Mouse (Mus musculus) spleen, adult 18-20 months (tissue): ENCODE measurements around the gene Ptprc.

Experiments
- DNase-seq, 2 experiments: peaks; one replicate each; pipeline ENCODE4 v3.0.0; 2022; ENCODE audit warnings: mixed read lengths in 2 of 2

Ptprc gene

DNA sequence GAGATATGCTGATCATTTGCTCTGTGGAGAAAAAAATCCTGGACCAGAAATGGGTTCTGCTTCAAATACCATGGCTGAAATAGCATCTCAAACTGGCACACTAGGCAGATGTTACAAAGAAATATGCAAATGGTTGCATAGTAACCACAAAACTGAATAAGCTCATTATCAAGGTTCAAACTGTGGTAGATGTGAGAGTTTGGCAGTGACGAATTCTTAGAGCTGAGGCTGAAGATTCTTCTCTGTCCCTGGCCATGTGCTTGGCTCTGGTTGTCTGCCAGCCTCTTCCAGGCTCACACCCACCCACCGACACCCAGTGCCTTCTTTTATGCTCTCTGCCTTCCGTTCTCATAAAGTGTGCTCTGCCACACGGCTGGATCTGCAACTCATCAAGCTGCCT lies 26.7 kb downstream of the Ptprc start:
- DNase-seq = no peak

DNA sequence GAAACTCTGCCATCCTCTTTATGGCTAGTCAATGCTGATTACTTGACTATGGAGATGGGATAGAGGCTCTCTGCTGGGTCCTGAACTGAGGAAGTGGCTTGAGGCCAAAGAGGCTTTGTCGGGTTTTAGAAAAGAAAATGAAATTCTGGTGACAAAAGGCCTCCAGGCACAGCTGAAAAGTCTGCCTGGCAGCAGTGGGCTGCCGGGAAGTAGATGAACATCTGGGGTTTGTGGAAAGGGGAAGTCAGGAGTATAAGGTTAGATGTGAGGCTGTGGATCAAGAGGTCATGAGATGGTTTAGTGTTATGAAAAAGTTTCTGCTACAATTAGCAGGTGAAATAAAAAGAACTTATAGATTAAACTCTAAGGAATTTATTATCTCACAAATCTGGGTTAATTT lies 29.9 kb downstream of the Ptprc start:
- no peak for DNase-seq

DNA sequence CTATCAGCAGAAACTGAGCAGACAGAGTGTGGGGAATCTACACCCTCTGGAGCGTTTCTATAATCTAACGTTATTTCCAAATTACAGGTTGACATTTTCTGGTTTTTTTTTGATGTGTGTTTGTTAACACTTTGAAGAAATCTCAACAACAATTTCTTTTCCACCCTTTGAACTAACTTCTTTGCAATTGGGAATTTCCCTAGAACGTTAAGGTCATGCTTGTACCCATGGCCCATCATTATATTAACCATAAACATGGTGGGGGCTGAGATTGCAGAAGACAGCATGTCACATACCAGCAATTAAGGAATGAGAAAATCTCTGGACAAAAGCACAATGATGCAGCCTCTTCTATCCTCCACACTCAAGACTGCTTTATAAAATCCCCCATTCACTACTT lies 30.4 kb downstream of the Ptprc start:
- DNase-seq = no peak

DNA sequence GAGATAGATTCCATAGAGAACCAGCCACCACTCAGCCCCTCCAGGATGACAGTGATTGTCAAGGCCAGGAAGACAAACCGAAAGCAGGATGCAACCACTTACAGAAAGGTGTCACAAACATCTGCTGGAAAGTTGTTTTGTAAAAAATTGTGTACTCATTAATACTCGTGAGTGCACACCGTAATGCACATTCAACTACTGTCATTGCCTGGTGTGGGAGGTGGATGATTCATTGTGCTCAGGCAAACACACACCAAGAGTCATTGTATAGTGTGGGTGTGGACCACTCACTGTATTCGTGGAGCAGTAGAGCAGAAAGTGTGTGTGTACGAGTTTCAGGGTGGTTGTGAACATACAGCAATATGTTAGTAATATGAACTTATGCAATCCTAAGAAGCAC lies 31.1 kb downstream of the Ptprc start:
- no peak for DNase-seq

DNA sequence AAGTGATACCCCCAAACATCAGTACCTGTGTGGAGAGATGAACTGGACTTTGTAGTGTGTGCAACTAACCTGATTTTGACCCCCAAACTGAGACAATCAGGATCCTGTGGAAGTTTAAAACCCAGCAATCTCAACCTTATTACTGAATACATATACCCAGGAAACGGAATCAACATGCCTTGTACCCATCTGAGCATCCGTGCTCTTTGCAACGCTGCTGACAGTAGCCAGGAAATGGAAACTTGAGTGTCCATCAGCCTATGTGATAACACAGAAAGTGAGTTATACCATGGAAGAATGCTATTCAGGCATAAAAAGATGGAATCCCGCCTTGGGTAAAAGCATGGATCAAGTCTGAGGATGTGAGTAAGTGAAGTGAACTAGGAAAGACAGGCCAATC lies 34.7 kb downstream of the Ptprc start:
- DNase-seq = no peak

DNA sequence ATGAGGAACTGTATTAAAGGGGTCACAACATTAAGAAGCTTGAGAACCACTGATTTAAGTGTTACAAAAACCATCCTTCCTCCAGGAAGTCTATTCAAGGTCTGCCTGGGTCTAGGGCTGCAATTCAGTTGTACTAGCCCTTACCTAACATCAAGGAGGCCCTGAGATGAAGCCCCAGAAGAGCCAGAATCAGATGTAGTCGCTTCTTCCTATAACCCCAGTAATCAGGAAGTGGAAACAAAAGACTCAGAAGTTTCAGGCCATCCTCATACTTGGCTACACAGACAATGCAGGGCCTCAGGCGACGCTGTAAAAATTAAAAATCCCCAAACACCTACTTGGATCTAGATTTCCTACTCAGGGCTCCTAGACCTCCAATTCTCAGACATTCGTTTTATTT lies 37.8 kb downstream of the Ptprc start:
- no peak for DNase-seq

DNA sequence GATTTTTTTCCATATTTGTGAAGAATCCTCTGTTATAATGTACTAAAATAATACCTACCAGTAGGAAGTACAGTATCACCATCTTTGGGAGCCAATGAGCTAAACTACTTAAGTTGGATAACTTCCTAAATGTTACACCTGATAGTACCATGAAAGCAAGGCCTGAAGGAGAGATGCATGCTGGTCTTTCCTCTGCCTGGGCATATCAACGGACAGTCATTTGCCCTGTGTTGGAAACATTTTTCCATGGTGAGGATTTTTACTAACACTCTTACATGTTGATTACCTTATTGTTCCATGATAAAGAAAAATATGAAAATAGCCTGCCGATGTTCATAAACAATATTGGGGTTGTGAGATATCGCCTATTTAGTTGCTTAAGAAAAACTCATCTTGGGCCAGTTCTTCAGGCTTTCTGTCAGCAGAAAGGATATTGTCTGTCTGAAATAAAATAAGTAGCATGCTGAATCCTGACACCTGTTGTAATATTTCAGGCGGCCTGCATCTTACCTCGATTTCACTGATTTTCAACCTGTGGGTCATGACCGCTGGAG lies 38.4 kb downstream of the Ptprc start:
- DNase-seq = no peak

DNA sequence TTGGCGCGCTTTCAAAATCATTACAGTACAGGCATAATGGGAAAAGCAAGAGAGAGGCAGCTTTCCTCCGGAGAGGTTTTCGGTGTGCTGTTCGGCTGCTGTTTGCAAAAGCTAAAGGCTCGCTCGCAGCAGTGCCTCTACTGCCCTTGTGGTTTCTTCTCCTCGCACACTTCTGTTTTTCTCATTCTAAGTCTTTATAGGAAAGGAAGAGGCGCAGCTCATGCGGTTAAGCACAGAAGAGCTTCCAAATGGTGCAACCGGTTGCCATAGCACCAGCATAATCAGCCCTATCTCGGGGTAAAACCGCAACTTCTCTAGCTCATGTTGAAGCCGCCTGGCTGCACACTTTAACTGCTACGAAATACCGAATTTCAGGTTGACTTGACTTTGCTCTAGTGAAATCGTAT lies 39.1 kb downstream of the Ptprc start:
- DNase-seq = peak; percentile 56 to 74

DNA sequence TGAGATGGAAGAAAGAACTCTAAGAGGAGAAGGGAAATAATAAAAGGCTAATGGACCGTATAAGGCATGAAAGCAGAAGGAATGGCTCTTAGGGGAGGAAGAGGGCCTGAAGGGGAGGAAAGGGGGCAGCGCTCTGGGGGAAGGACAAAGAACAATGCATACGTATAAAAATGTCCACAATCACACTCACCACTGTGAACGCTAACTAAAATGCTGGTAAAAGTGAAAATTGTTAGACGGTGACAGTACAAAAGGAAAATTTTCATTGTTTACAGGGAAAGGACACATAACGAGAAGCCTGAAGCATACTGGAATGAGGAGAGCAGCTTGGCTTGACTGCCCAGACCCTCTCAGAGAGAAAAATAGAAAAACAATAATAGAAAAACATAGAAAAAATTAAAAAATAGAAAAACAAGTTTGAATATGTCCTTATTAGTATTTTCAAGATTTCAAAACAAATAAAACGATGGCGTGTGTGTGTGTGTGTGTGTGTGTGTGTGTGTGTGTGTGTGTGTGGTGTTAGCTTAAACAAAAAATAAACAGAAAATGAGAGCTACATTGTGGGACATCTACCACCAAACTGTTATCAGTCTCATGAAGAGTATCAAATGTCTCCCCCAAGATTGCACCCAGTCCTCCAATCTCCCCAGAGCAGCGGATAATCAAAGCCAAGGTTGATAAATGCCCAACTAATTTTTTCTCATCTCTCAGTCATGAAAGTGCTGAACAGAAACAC lies 39.7 kb downstream of the Ptprc start:
- no peak for DNase-seq

DNA sequence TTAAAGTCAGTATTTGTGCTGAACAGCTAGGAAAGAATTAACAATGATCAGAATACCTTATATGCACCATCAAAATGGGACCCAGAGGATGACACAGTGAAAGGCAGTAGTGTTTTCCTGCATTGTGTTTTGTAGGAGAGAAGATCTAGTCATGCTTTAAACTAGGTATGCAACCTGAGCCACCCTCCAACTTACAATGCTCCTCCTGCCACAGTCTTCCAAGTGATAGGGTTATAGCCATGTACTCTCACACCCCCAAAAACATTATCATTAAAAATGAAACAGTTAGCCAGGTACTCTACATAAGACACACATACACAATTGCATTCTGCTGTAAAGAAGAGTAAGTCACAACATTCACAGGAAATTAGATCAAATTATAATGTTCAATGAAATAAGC lies 40.4 kb downstream of the Ptprc start:
- no peak for DNase-seq

DNA sequence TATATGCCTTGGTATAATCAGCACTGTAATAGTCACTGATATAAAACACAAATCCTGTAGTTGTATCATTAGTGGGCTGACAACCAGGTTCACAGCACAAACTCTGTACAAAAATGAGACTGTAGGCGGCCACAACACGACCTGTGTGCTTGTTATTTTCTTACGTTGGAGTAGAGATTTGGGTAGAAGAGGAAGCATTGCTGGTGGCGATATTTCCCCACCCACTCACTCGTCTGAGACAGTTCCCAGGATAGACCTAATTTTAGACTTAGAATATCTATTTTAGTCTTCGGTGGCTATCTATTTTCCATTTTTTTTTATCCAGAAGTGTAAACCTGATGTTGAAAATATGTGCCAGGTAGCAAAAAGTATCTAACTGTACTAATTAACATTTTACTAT lies 41.2 kb downstream of the Ptprc start:
- DNase-seq = no peak

DNA sequence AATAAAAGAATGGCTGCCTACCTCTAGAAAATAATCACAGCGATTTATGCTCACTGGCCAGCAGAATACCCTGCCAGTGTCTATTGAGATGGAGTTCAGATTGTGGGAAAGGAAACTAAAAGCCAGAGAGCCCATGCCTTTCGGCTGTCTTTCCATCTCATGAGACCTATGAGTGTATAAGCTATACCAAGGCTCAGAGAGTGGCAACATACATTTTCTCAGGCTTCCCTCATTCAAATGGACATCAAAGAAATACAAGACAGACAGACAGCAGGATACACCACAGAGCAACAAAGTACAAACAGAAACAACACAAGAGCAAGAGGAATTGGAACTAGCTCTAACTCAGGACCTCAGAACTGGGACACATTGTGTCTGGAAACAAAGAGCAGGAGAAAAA lies 43.8 kb downstream of the Ptprc start:
- DNase-seq = no peak

DNA sequence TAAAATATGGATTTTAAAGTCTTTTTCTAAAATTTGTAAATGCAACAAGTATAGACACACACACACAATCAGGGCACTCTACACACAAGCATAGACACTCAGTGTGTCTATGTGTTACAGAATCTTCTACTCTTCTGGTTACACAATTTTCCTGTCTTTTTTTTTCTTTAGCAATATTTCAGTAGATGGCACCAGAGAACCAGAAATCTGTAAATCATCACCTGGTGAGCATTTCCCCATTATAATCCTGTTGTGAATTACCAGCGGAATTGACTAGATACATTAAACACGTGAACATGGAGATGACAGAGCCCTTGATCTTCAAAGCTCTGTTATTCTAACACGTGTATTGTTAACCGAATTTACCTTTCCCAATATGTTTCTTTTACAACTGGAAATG lies 45.4 kb downstream of the Ptprc start:
- no peak for DNase-seq

DNA sequence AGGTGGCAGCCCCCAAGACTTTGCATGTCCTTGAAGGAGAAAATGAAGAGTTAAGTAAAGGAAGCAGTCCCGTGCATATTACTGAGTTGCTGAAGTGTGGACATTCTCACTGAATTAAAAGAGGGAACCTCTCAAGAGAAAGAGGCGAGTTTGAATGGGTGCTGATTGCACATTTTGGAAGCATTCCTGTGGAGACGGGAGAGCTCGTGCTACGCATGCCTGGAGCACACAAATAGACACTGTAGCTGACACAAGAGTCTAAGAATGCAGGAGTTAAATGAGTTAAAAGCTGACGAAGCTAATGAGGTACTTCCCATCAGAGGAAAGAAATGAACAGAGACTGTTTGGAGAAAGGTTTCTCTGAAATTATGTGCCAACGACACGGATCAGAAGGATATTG lies 48.7 kb downstream of the Ptprc start:
- DNase-seq = no peak

DNA sequence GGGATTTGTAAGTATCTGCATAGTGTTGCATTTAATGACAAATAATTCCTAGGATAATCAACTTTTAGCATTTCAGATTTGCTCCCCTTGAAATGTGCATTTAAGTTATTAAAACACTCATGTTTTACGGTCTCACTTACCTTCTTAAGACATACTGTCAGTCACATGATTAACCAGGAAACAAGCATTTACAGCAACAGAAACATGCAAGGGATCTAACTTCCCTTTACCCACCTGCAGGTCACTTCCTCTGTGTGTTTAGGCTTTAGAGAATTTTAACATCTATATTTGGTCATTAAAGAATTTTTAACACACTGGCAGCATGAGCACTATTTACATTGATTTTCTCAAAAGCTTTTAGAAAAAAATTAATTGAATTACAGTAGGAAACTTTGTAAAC lies 50.2 kb downstream of the Ptprc start:
- no peak for DNase-seq

DNA sequence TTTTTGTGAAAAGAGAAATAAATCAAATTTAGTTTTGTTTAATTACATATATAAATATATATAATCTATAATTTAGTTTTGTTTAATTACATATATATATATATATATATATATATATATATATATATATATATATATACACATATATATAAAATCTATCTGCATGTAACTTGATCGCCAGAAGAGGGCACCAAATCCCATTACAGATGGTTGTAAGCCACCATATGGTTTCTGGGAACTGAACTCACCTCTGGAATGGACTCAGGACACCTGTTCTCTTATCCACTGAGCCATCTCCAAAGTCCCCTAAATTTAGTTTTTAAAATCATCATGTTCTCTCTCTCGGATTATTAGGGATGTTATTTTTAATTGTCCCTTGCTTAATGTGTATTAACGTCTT lies 51.6 kb downstream of the Ptprc start:
- DNase-seq = no peak

DNA sequence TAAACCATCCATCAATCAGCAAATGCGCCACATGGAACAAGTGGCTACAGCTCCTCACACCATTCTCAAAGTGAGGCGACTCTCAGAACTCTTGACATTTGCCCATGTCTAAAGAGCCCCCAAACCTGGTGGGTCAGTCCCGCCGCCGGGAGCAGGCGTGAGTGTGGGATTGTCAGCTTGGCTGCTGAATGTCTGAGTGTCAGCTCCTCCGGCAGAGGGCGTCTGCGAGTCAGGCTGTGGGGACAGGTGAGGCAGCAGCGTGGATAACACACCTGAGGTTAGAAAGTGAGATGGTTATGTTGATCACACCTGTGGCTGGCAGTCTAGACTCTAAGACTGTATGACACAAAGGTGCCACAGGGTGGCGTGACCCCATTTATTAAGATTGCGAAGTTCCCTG lies 55.6 kb downstream of the Ptprc start:
- no peak for DNase-seq

DNA sequence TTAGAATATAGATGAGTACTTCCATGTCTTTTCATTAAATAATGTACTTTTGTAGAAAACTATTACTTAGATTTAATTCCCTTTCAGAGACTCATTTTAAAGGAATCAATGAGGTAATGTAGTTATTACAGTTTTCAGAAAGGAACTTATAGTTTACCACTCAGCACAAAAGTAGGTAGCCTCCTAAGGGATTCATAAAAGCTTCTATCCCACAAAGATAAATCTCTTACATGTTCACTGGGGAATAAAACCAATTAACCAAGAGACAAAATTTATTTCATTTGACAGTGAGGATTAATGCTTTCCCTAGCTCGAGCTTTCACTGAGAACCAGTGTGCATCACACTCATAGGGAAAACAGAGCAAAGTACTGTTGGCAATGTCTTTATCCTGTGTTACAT lies 82.3 kb downstream of the Ptprc start:
- no peak for DNase-seq

DNA sequence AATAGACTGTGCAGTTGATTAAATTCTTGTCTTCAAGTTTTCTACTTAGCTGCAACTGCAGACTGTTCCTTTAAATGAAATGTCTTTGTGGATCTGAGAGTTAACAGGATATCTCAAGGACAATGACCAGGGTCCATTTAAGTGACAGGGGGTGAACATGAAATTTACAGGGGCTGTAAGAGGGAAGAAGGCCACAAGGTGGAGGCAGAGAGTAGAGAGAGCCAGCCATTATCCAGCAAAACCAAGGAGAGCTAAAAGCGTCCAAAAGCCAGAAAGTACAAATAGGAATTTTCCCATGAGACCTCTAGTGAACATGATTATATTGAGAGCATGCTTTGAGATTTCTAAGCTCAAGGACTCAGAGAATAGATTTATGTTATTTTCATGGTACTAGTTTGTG lies 89.7 kb downstream of the Ptprc start:
- peak in 1 of 2 experiments; percentile 19 for DNase-seq

DNA sequence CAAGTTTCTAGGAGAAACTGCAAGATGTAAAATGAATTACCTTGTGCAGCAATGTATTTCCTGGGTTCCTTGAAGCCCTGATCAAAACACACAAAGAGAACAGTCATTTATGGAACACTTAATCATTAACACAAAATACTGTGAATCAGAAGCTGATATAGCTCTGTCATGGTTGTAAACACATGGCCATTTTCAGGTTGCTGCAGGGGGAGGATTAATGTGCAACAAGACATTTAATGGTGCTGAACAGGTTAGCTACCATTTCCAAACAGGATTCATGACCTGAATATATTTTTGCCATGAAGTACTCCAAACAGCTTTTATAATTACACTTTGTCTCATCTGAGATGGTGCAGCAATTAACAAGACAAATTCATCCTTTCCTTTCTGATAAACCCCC lies 91.8 kb downstream of the Ptprc start:
- no peak for DNase-seq

DNA sequence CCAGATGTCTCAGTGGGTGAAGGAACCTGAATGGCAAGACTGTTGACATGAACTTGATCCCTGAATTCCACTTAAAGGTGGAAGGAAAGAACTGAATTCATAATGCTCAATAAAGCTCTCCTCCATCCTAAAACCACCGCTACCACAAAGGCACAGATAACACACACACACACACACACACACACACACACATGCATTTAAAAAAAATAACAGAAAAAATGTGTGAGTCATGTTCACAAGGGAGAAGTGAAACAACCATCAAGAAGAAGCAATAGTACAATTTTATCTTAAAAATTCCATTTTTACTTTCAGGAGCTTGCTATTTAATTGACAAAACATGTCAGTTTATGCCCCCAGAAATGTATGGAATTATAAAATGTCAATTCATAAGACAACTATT lies 95.2 kb downstream of the Ptprc start:
- no peak for DNase-seq

DNA sequence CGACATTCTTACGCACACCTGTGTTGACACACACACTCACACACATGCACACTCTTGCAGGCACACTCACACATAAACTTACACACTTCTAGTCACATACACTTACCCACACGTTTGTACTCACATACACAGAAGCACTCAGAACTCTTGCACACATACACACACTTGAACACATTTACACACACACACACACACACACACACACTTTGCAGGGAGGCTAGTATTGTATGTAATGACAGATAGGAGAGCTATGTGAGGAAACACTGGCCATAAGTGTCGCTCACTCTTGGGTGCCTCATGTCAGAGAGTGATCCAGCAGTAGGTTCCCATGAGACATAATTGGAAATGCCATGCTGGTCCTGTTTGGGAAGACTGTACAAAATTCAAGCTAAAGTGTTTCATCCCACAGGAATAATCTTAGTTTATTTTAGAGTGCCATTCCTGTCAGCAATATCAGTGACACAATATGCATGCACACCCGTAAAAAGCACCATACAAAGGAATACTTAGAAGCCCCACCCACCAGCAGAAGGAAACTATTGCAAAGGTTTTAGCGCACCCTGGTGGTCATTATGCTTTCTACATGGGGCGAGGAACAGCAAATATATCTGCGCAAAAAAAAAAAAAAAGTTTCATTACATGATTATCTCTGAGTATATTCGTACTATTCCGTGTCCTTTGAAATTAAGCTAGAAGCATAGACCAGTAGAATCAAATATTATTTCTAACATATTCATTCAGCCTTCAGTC lies 131.1 kb downstream of the Ptprc start:
- peak; percentile 9 to 68 for DNase-seq

DNA sequence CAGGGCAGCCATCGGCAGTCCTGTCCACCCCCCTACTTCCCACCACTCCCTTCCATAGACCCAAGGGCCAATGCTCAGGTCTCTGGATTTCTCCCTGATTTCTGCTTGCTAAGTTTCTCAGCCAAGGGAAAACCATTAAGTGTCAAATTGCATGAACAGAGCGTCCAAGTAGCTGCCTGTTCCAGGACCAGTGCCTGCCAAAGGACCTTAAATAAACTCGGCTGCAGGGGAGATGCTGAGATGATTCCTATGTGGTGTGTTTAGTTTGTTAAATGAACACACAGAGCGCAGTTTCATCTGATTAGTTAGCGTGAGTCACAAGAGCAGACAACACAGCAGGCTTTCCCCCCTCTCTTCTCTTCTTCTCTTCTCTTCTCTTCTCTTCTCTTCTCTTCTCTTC lies 135.0 kb downstream of the Ptprc start:
- DNase-seq = no peak

DNA sequence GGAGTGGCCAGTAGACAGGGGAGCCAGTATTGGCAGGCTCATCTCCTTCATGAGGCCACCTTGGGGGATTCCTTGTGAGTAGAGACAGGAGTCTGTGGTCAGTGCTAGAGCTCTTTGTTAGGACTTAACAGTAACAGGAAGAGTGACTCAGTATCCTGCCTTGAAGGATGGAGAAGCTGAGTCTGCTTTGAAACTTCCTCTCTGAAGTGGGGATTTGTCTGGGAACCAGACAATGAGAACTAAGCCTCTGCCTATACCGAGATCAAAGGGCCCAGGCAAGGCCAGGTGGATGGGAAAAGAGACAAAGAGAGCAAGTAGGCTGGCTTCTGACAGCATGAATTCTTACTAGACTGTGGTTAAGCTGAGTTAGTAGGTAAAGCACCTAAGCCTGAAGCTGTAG lies 136.3 kb downstream of the Ptprc start:
- no peak for DNase-seq

DNA sequence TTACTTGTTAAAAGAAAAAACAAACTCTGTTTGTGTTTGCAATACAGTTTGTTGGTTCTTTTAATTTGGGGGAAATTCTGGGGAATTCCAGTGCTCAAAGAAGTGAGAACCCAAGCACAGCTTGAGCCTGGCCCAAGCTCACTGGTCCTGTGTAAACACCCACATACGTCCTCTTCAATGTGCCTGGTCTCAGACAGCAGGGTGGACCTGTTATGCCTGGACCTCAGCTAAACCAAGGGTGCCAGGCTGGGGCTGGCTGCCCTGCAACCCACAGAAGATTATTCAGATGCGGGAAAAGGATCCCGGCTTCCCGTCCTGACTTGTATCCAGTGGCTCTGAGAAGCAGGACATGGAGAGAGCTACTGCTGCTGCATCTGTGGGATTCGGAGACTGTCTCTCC lies 138.0 kb downstream of the Ptprc start:
- DNase-seq = no peak
